Mouse (Mus musculus): ENCODE results near the gene Nsmf. TPM values are rescaled to one million over a fixed set of nuclear protein-coding genes. Genes with fewer than 3 reads are reported as not detected.

Gene Nsmf
- polyA plus RNA-seq (2014; fragmentation: Nextera tagmentation; extraction: Ambion mirVana), result 44.3 and 50.0 TPM in 2 replicates

DNA sequence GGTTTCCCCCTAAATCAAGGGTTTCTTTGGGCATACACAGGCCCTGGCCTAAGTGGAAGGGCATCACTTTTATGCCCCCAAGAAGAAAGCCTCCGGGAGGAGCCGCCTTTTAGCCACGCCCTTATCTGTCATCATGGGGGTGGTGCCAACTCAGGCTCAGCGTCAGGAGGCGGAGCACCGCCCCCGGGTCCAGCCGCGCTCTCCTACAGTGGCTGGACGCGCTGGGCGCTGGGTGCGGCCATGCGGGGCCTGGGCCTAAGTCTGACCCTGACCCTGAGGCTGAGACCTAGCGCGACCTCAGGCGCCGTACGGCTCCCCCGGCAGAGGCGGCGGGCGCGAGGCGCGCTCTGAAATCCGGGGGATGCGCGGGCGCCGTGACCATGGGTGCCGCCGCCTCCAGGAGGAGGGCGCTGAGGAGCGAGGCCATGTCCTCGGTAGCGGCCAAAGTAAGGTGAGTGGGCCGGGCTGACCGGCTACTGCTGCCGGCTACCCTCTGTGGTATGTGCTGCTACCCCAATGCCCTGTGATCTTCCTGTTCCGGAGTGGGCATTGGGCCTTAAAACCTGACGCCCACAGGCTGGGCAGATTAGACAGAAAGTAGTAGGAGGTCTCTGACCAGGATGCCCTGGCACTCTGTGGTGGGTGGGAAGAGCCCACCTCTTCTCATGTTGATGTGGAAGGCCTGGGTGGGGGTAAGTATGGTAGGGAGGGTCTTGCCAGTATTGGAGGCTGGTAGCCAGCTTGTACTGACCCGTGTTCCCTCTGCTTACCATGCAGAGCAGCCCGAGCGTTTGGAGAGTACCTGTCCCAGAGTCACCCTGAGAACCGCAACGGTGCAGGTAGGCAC is at the start of gene Nsmf:
TSS of gene Nsmf (plus strand) at position 135 of the 847 bp plus-strand sequence.
- DNase-seq (ENCODE audit: low spot score) (peak; percentile 92), ATAC-seq (replicated peaks; ENCODE audit: low FRiP score, low TSS enrichment, low read depth) (peak; percentile 92)
- peak within 1 kb of the TSS; percentile 58 for H3K4me3 ChIP-seq (ENCODE audit: low read depth, low read length)
- peaks cover 6% of the 10 kb centered on the region for H3K4me1 ChIP-seq (replicated peaks; ENCODE audit: control insufficient read depth, insufficient read depth, low read length)
- no peaks in the 10 kb centered on the region for H3K9me3 ChIP-seq (ENCODE audit: control insufficient read depth, low read length)
- no peak within 1 kb of the TSS for H3K27ac ChIP-seq (ENCODE audit: low read depth)
- H3K4me2 ChIP-seq (ENCODE audit: low read length), result peak within 1 kb of the TSS; percentile 88
- WGBS, result 5% methylated on average over 47 of the region's 47 CpGs
- H3K36me3 ChIP-seq (ENCODE audit: control insufficient read depth, insufficient read depth, low read length), result peaks cover 22% of the 10 kb centered on the region
- H3K27me3 ChIP-seq (replicated peaks; ENCODE audit: control insufficient read depth, insufficient read depth, low read length), result no peaks in the 10 kb centered on the region
- H3K9ac ChIP-seq (ENCODE audit: low read length), result peak within 1 kb of the TSS; percentile 69

DNA sequence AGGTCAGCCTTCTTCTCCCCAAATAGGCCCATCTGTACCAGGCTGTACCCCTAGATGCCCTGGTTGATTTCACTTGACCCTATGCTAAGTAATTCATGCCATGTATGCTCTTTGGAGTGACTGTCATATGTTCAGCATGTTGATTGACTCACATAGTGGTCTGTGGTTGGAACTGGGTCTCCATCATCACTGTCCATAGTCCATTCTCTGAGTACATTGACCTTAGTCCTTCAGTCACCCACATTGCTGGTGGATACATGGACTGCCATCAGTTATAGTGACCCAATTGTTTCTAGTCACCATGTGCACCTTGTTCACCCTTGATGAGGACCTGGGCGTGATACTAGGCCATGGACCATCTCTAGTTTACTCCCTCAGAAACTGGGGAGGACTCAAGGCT is 47.4 kb upstream of the Nsmf start:
- DNase-seq (ENCODE audit: low spot score) (no peak), ATAC-seq (replicated peaks; ENCODE audit: low FRiP score, low TSS enrichment, low read depth) (no peak)
- no peak overlapping the region for H3K9ac ChIP-seq (ENCODE audit: low read length)
- H3K4me2 ChIP-seq (ENCODE audit: low read length), result no peak overlapping the region
- H3K27ac ChIP-seq (ENCODE audit: low read depth), result no peak overlapping the region
- no peaks in the 10 kb centered on the region for H3K4me1 ChIP-seq (replicated peaks; ENCODE audit: control insufficient read depth, insufficient read depth, low read length)
- no peak overlapping the region for H3K4me3 ChIP-seq (ENCODE audit: low read depth, low read length)
- H3K36me3 ChIP-seq (ENCODE audit: control insufficient read depth, insufficient read depth, low read length), result no peaks in the 10 kb centered on the region
- 86% methylated on average over 1 of the region's 1 CpGs for WGBS
- H3K27me3 ChIP-seq (replicated peaks; ENCODE audit: control insufficient read depth, insufficient read depth, low read length), result no peaks in the 10 kb centered on the region
- no peaks in the 10 kb centered on the region for H3K9me3 ChIP-seq (ENCODE audit: control insufficient read depth, low read length)

DNA sequence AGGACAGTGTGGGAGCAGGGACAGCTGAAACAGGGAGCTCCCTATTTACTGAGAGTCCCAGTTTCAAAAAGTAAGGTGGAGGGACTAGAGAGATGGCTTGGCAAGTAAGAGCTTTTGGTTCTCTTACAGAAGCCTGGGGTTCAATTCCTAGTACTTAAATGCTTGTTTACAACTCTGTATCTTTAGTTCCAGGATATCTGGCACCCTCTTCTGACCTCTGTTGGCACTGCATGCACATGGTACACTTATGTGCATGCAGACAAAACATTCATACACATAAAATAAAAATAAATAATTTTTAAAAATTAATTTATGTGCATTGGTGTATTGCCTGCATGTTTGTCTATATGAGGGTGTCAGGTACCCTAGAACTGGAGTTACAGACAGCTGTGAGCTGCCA is 45.9 kb upstream of the Nsmf start:
- H3K4me2 ChIP-seq (ENCODE audit: low read length), result no peak overlapping the region

GRCm38 (mm10) chr2:25022678-25023077 is 31.5 kb upstream of the Nsmf start:
- Histone ChIP-seq H3K9me3 (ENCODE audit: control insufficient read depth, low read length) (no peaks in the 10 kb centered on the region), H3K27me3 (replicated peaks; ENCODE audit: control insufficient read depth, insufficient read depth, low read length) (no peaks in the 10 kb centered on the region), H3K4me3 (ENCODE audit: low read depth, low read length) (no peak overlapping the region), H3K36me3 (ENCODE audit: control insufficient read depth, insufficient read depth, low read length) (no peaks in the 10 kb centered on the region), H3K9ac (ENCODE audit: low read length) (no peak overlapping the region), H3K4me1 (replicated peaks; ENCODE audit: control insufficient read depth, insufficient read depth, low read length) (no peaks in the 10 kb centered on the region), H3K27ac (ENCODE audit: low read depth) (no peak overlapping the region), H3K4me2 (ENCODE audit: low read length) (no peak overlapping the region)
- ATAC-seq (replicated peaks; ENCODE audit: low FRiP score, low TSS enrichment, low read depth) (no peak), DNase-seq (ENCODE audit: low spot score) (no peak)
- WGBS, result 93% methylated on average over 1 of the region's 1 CpGs

More for the DNA sequence above, 45.9 kb upstream of the Nsmf start:
- Histone ChIP-seq H3K9me3 (ENCODE audit: control insufficient read depth, low read length) (no peaks in the 10 kb centered on the region), H3K36me3 (ENCODE audit: control insufficient read depth, insufficient read depth, low read length) (no peaks in the 10 kb centered on the region), H3K9ac (ENCODE audit: low read length) (no peak overlapping the region), H3K27ac (ENCODE audit: low read depth) (no peak overlapping the region), H3K4me1 (replicated peaks; ENCODE audit: control insufficient read depth, insufficient read depth, low read length) (no peaks in the 10 kb centered on the region), H3K27me3 (replicated peaks; ENCODE audit: control insufficient read depth, insufficient read depth, low read length) (no peaks in the 10 kb centered on the region), H3K4me3 (ENCODE audit: low read depth, low read length) (no peak overlapping the region)
- ATAC-seq (replicated peaks; ENCODE audit: low FRiP score, low TSS enrichment, low read depth) (no peak), DNase-seq (ENCODE audit: low spot score) (no peak)

DNA sequence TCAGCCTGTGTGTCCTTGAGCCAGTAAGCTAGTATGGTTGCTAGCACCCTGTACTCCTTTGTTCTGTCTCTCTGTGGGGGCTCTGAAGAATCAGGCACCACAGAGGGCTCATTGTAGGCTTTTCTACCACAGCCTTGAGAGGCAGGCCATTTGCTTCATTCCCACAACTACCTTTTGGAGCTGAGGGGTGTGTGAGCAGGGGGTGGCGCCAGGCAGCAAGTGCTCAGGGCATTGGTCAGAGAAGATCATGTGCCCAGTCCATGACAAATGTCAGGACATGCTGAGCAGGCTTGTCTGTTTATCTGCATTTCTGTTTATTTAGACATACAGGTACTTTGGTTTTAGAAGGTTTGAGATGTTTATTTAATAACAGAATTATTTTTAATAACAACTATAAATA is 29.0 kb upstream of the Nsmf start:
- Histone ChIP-seq H3K4me2 (ENCODE audit: low read length) (no peak overlapping the region), H3K4me3 (ENCODE audit: low read depth, low read length) (no peak overlapping the region), H3K9ac (ENCODE audit: low read length) (no peak overlapping the region), H3K27ac (ENCODE audit: low read depth) (no peak overlapping the region), H3K36me3 (ENCODE audit: control insufficient read depth, insufficient read depth, low read length) (no peaks in the 10 kb centered on the region), H3K4me1 (replicated peaks; ENCODE audit: control insufficient read depth, insufficient read depth, low read length) (no peaks in the 10 kb centered on the region), H3K9me3 (ENCODE audit: control insufficient read depth, low read length) (no peaks in the 10 kb centered on the region), H3K27me3 (replicated peaks; ENCODE audit: control insufficient read depth, insufficient read depth, low read length) (no peaks in the 10 kb centered on the region)
- DNase-seq (ENCODE audit: low spot score) (no peak), ATAC-seq (replicated peaks; ENCODE audit: low FRiP score, low TSS enrichment, low read depth) (no peak)
- 63% methylated on average over 1 of the region's 1 CpGs for WGBS

- Histone ChIP-seq H3K27ac (ENCODE audit: low read depth) (no peak overlapping the region), H3K36me3 (ENCODE audit: control insufficient read depth, insufficient read depth, low read length) (no peaks in the 10 kb centered on the region), H3K4me1 (replicated peaks; ENCODE audit: control insufficient read depth, insufficient read depth, low read length) (no peaks in the 10 kb centered on the region), H3K4me3 (ENCODE audit: low read depth, low read length) (no peak overlapping the region), H3K9me3 (ENCODE audit: control insufficient read depth, low read length) (no peaks in the 10 kb centered on the region), H3K4me2 (ENCODE audit: low read length) (no peak overlapping the region), H3K9ac (ENCODE audit: low read length) (no peak overlapping the region), H3K27me3 (replicated peaks; ENCODE audit: control insufficient read depth, insufficient read depth, low read length) (no peaks in the 10 kb centered on the region)
- 97% methylated on average over 4 of the region's 4 CpGs for WGBS
- no peak for ATAC-seq (replicated peaks; ENCODE audit: low FRiP score, low TSS enrichment, low read depth)
- DNase-seq (ENCODE audit: low spot score), result no peak
These were observed 19.2 kb upstream of the Nsmf start for GRCm38 (mm10) chr2:25034994-25035393.

DNA sequence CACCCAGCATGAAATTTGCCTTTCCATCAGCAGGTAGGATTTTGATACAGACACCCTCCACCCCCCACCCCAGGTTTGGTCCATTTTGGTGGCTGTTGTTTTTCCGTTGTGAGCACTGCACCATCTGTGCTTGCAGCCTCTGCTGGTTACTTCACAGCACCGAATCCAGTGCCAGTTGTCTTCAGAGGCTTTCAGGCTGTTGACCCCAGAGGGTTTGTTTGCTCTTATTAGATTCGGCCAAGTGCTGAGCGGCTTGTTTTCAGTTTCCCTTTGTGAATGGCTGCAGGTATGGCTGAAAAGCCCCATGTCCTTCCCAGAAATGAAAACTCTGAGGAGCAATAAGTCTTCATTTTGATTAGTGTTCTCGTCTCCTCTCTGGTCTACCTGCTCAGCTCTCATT is 14.1 kb upstream of the Nsmf start:
- H3K27me3 ChIP-seq (replicated peaks; ENCODE audit: control insufficient read depth, insufficient read depth, low read length), result no peaks in the 10 kb centered on the region
- H3K4me3 ChIP-seq (ENCODE audit: low read depth, low read length), result no peak overlapping the region
- ATAC-seq (replicated peaks; ENCODE audit: low FRiP score, low TSS enrichment, low read depth), result no peak
- H3K9me3 ChIP-seq (ENCODE audit: control insufficient read depth, low read length), result no peaks in the 10 kb centered on the region
- 83% methylated on average over 5 of the region's 5 CpGs for WGBS
- no peaks in the 10 kb centered on the region for H3K4me1 ChIP-seq (replicated peaks; ENCODE audit: control insufficient read depth, insufficient read depth, low read length)
- no peaks in the 10 kb centered on the region for H3K36me3 ChIP-seq (ENCODE audit: control insufficient read depth, insufficient read depth, low read length)
- H3K9ac ChIP-seq (ENCODE audit: low read length), result no peak overlapping the region
- no peak for DNase-seq (ENCODE audit: low spot score)
- H3K4me2 ChIP-seq (ENCODE audit: low read length), result no peak overlapping the region
- H3K27ac ChIP-seq (ENCODE audit: low read depth), result no peak overlapping the region

DNA sequence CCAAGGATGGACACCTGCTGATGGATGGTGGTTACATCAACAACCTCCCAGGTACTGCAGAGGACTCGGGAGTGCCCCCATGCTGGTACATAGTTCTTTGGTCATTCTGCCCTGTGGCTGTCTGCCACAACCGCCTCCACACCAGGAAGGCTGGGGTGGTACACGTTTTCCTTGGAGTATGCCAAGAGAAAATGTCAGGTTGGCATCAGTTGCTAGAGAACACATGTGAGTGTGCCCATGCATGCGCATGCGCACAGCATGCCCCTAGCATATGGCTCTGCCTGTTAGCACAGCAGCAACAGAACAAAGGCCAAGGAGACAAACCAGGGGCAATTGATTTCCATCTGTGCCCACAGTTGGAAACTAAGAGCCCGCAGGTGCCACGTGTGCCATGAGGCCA is 3.2 kb upstream of the Nsmf start:
- no peak overlapping the region for H3K4me2 ChIP-seq (ENCODE audit: low read length)
- WGBS, result 92% methylated on average over 7 of the region's 7 CpGs
- no peak overlapping the region for H3K4me3 ChIP-seq (ENCODE audit: low read depth, low read length)
- ATAC-seq (replicated peaks; ENCODE audit: low FRiP score, low TSS enrichment, low read depth) (no peak), DNase-seq (ENCODE audit: low spot score) (no peak)
- peaks cover 6% of the 10 kb centered on the region for H3K4me1 ChIP-seq (replicated peaks; ENCODE audit: control insufficient read depth, insufficient read depth, low read length)
- no peaks in the 10 kb centered on the region for H3K9me3 ChIP-seq (ENCODE audit: control insufficient read depth, low read length)
- H3K9ac ChIP-seq (ENCODE audit: low read length), result no peak overlapping the region
- no peaks in the 10 kb centered on the region for H3K27me3 ChIP-seq (replicated peaks; ENCODE audit: control insufficient read depth, insufficient read depth, low read length)
- H3K27ac ChIP-seq (ENCODE audit: low read depth), result no peak overlapping the region
- peaks cover 2% of the 10 kb centered on the region; the same call in 1 of the 2 replicates for H3K36me3 ChIP-seq (ENCODE audit: control insufficient read depth, insufficient read depth, low read length)

GRCm38 (mm10) chr2:25051450-25051849 is 2.7 kb upstream of the Nsmf start:
- ATAC-seq (replicated peaks; ENCODE audit: low FRiP score, low TSS enrichment, low read depth) (no peak), DNase-seq (ENCODE audit: low spot score) (no peak)
- no peaks in the 10 kb centered on the region for H3K27me3 ChIP-seq (replicated peaks; ENCODE audit: control insufficient read depth, insufficient read depth, low read length)
- H3K27ac ChIP-seq (ENCODE audit: low read depth), result no peak overlapping the region
- no peak overlapping the region for H3K4me2 ChIP-seq (ENCODE audit: low read length)
- no peaks in the 10 kb centered on the region for H3K9me3 ChIP-seq (ENCODE audit: control insufficient read depth, low read length)
- peaks cover 6% of the 10 kb centered on the region for H3K4me1 ChIP-seq (replicated peaks; ENCODE audit: control insufficient read depth, insufficient read depth, low read length)
- no peak overlapping the region for H3K9ac ChIP-seq (ENCODE audit: low read length)
- peaks cover 7% of the 10 kb centered on the region; the same call in 1 of the 2 replicates for H3K36me3 ChIP-seq (ENCODE audit: control insufficient read depth, insufficient read depth, low read length)
- H3K4me3 ChIP-seq (ENCODE audit: low read depth, low read length), result no peak overlapping the region
- 83% methylated on average over 8 of the region's 8 CpGs for WGBS

All from intestine, embryonic 14.5 days (tissue).